Mouse (Mus musculus): ENCODE data around the gene Vav2. TPM values are rescaled to one million over a fixed set of nuclear protein-coding genes. Genes with fewer than 3 reads are reported as not detected.

Gene Vav2
- polyA plus RNA-seq, 1 experiment from 2014 or later = 5.8 TPM

- Histone ChIP-seq H3K27ac (replicated peaks) (no peak overlapping the region), H3K9ac (no peak overlapping the region), H3K4me3 (replicated peaks) (no peak overlapping the region), H3K4me1 (no peaks in the 10 kb centered on the region), H3K27me3 (no peaks in the 10 kb centered on the region), H3K36me3 (no peaks in the 10 kb centered on the region), H3K9me3 (replicated peaks) (no peaks in the 10 kb centered on the region), H3K4me2 (replicated peaks) (no peak overlapping the region)
- 62% methylated on average over 2 of the region's 2 CpGs for WGBS
- peak; percentile 49 for ATAC-seq (ENCODE audit: insufficient number of reproducible peaks, low FRiP score, low TSS enrichment, low read depth)
Measured at GRCm38 (mm10) chr2:27218121-27218544, 208.7 kb downstream of the Vav2 start.

- no peak overlapping the region for H3K27ac ChIP-seq (replicated peaks)
- H3K9me3 ChIP-seq (replicated peaks) = no peaks in the 10 kb centered on the region
- H3K9ac ChIP-seq = no peak overlapping the region
- 0 out of 2 replicates have a peak, but pooled peaks cover 5% of the 10 kb centered on the region for H3K4me1 ChIP-seq
- H3K4me2 ChIP-seq (replicated peaks) = no peak overlapping the region
- no peak for ATAC-seq (ENCODE audit: insufficient number of reproducible peaks, low FRiP score, low TSS enrichment, low read depth)
- H3K27me3 ChIP-seq = no peaks in the 10 kb centered on the region
- H3K4me3 ChIP-seq (replicated peaks) = no peak overlapping the region
- 78% methylated on average over 2 of the region's 2 CpGs for WGBS
- H3K36me3 ChIP-seq = no peaks in the 10 kb centered on the region
Measured at GRCm38 (mm10) chr2:27215537-27215936, 211.3 kb downstream of the Vav2 start.

Small RNA genes within 50 kb of the gene (microRNA-seq; reads per million reads assigned to microRNA genes)
- not detected for gene Gm24049 (ENCODE audit: borderline number of aligned reads)
- not detected for gene Mir7578 (ENCODE audit: borderline number of aligned reads)

Other genes with a start within 250 kb of the Vav2 start
- gene Sardh, start 178.7 kb downstream of the Vav2 start, polyA plus RNA-seq (2015; fragmentation: Nextera tagmentation; extraction: Ambion mirVana) = 6.3 and 8.5 TPM in 2 replicates
- 16.4 and 17.0 TPM in 2 replicates for gene Brd3os, start 15.3 kb upstream of the Vav2 start, polyA plus RNA-seq (2015; fragmentation: Nextera tagmentation; extraction: Ambion mirVana)
- 106 and 121 TPM in 2 replicates for gene Brd3, start 80.6 kb upstream of the Vav2 start, polyA plus RNA-seq (2015; fragmentation: Nextera tagmentation; extraction: Ambion mirVana)
- gene Wdr5, start 88.1 kb upstream of the Vav2 start, polyA plus RNA-seq (2015; fragmentation: Nextera tagmentation; extraction: Ambion mirVana) = 51.8 and 52.1 TPM in 2 replicates
- 18.7 and 22.4 TPM in 2 replicates for gene Rxra, start 249.4 kb upstream of the Vav2 start, polyA plus RNA-seq (2015; fragmentation: Nextera tagmentation; extraction: Ambion mirVana)